Mouse (Mus musculus): ENCODE results near the gene Sorcs2.

The Sorcs2 gene

GRCm38 (mm10) chr5:36397837-36398282 lies at the start of gene Sorcs2:
Sorcs2 (minus strand) TSS chr5:36398139.
- no peak for DNase-seq (ENCODE audit: low read depth)

GRCm38 (mm10) chr5:36446166-36446890 lies 48.4 kb upstream of the Sorcs2 start:
- no peak for DNase-seq (ENCODE audit: low read depth)

DNA sequence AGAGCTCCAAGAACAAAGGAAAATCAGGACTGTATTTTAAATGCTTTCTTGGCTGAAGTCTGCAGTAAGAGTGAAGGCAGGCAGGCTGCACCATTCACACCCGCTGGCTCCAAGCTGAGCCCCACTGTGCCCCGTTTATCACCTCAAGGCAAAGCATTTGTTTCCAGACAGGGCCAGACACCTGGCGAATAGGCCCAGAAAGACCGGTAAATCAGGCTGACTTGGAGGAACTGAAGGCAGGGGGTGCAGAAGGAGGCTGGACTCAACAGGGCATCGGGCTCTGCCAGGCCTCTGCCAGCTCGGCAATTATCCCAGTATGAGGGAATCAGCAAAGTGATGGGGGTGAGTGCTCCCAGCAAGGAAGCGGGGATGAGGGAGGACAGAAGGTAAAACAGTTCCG lies 47.1 kb upstream of the Sorcs2 start:
- no peak for DNase-seq (ENCODE audit: low read depth)

DNA sequence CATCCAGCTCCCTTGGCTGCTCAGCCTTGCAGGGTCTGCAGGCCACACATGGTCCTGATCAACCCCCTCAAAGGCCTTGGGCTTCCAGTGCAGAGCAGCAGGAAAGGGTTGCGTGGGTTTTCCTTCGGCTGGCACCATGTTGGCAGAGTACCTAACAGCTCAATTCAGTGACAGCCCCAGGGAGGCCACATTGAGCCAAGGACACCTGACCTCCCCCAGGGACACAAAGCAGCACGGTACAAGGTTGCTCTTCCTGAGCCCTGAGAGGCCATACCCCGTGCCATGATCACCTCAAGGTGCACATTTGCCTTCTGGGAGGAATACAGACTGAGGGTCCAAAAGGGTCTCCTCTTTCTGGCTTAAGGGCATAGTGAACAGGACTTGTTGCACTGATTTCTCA lies 46.7 kb upstream of the Sorcs2 start:
- no peak for DNase-seq (ENCODE audit: low read depth)

- no peak for DNase-seq (ENCODE audit: low read depth)
Measured at GRCm38 (mm10) chr5:36440741-36441140, 42.8 kb upstream of the Sorcs2 start.

- no peak for DNase-seq (ENCODE audit: low read depth)
Measured at GRCm38 (mm10) chr5:36436858-36437257, 38.9 kb upstream of the Sorcs2 start.

DNA sequence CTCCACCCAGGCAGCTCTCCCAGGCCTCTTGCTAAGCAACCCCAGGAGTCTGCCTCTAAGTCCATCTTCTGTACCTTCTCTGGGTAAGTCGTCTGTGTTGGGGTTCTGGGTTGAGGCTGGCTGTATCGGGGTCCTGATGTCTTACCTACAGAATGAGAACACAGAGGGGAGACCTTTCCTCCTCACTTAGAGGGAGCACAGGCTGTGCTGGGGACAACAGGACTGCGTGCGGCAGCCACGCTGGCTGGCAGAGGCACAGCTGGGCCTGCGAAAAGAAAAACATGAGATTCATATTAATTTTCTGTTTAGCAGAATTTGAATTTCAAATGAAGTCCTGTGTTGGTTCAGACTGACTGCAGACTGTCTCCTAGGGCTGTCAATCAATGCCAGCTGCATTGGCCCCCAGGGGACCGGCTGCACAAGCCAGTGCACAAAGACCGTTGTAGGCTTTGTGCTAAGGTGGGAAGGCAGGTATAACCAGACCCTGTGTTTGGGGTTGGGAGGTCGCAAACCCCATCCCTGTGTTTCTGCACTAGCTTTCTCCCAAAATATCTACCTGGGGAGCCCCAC lies 36.5 kb upstream of the Sorcs2 start:
- DNase-seq (ENCODE audit: low read depth): no peak

GRCm38 (mm10) chr5:36431711-36432110 lies 33.8 kb upstream of the Sorcs2 start:
- no peak for DNase-seq (ENCODE audit: low read depth)

GRCm38 (mm10) chr5:36429551-36429950 lies 31.6 kb upstream of the Sorcs2 start:
- no peak for DNase-seq (ENCODE audit: low read depth)

- no peak for DNase-seq (ENCODE audit: low read depth)
Measured at GRCm38 (mm10) chr5:36427831-36428230, 29.9 kb upstream of the Sorcs2 start.

DNA sequence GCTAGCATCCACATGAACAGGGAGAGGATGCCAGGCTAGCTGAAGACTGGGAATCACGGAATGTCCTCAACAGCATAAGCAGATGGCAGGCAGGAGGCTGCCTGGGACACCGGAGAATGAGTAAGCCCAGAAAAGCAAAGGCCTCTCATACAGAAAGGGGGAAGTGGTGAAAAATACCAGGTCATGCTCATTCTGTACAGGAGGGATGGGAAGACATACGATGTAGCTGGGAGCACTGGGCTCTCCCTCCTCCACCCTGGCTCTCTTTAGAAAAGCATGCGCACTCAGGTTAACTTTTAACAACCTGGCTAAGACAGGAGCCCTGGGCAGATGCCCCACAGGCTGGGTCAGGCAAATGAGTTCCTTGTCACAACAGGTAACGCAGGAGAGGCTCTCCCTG lies 28.5 kb upstream of the Sorcs2 start:
- no peak for DNase-seq (ENCODE audit: low read depth)

DNA sequence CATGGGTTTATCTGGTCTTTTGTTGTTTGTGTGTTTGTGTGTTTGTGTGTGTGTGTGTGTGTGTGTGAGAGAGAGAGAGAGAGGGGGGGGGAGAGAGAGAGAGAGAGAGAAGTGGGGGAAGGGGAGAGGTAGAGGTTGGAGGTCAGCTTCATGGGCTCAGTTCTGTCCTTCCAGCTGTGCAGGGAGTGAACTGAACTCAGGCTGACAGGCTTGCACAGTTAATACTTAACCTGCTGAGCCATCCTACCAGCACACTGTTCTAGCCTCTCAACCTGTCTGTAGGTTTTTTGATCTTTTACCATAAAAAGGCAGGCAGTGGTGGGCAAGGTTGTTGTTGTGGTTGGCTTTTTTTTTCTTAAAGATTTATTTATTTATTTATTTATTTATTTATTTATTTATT lies 26.7 kb upstream of the Sorcs2 start:
- no peak for DNase-seq (ENCODE audit: low read depth)

DNA sequence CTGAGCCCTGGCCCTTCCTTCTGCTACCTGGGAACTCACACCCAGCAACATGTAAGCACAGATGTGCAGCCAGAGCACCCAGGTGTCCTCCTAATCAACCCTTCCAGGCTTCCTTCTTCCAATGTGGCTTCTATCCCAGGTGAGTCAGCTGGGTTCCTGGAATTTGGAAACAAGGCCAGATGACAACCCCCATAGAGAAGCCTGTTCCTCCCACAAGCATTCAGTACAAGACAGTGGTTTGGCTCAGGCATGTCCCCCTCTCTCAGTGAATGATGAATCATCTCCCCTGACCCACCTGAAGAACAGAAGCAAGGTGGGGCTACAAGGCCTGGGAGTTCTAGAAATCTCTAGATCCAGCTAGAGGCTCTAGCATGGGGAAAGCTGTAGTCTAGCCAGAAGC lies 24.8 kb upstream of the Sorcs2 start:
- DNase-seq (ENCODE audit: low read depth): no peak

GRCm38 (mm10) chr5:36419861-36420260 lies 21.9 kb upstream of the Sorcs2 start:
- DNase-seq (ENCODE audit: low read depth): no peak

- no peak for DNase-seq (ENCODE audit: low read depth)
Measured at GRCm38 (mm10) chr5:36414712-36415331, 16.9 kb upstream of the Sorcs2 start.

DNA sequence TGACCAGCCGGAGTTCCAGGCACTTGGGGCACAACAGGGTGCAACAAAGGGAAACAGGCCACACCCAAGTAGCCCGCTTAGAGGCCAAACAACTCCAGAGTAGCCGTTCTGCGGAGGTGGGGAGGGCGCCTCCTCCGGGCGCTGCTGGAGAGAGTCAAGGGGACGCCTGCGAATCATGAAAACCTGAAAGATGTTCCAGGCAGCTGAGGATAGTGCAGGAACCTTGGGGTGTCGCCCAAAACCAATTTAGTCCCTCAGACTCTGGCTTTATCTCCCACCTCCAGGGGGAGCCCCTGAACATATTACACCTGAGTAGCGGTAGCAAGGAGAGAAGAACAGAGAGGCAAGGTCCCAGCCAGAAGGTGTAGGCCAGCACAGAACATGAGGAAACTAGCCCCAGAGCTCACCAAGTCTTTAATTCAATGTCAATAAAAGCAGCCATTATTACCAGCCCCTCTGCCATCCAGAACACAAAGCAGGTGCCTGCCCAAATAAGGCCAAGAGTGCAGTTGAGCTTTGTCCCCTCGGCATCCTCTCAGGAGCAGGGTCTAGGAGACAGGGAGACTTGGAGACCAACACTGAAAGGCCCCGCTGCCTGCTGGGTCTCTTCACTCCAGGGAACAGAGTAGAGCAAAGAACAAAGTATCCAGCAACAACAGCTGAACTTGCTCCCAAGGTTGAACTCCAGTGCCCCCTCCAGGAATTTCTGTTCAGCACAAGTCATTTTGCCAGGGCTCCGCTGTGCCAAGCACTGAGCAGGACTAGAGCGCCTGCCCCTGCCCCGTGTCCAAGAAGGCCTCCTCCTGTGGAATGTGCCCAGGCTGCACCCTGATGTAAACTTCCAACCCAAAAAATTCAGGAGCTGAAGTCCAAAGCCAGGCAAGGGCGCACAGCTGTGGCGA lies 775 bp upstream of the Sorcs2 start:
- no peak for DNase-seq (ENCODE audit: low read depth)

DNA sequence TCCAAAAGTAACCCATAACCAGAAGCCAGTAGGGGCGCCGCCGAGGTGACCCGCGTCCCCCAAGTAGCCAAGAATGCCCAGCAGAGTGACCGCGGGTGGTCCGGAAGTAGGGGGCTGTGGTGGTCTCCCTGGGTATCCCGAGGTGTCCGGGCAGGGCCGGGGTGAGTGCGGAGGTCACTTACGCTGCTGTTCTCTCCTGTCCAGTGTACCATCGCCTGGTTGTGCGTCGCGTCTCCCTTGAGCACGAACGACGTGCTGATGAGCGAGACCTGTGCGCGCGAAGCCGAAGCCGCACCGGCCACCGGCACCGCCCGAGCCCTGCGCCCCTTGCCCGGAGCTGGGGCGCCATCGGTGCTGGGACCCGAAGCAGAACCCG lies 567 bp downstream of the Sorcs2 start:
- no peak for DNase-seq (ENCODE audit: low read depth)

DNA sequence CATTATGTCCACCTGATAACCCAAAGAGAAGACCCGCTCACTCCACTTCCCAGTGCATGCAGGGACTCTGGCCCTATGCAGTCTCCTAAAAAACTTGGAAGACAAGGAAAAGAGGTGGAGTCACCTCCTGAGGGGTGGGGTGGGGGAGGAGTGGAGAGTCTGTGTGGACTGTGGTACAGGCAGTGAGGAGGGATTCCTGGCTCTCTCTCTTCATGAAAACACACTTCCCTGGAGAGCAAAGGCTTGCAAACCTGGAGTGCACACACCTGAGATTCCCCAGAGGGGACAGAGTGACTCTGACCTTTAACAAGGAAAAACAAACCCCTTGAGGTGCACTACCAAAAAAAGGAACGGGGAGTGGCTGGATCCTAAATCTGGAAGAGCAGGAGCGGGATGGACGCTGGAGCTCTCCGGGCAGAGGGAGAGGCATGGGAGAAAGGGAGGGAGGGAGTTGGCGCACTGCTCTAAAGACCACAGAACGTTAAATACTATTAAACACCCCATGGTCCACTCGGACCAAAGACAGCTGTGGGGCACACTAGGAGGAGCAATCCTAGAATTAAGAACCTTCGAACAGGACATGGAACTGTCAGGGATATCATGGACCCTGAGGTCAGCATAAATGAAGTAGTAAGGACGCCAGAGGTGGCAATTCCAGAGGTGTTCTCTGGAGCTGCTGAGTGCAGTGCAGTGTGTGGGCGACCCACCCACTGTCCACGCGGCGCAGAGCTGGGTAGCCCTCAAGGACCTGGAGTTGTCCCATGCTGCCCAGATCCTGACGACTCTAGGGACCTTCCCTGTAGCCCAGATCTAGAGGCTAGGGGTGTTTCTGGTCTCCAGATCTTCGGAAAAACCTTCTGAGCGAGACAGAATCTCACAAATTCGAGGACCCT lies 1.2 kb downstream of the Sorcs2 start:
- no peak for DNase-seq (ENCODE audit: low read depth)

DNA sequence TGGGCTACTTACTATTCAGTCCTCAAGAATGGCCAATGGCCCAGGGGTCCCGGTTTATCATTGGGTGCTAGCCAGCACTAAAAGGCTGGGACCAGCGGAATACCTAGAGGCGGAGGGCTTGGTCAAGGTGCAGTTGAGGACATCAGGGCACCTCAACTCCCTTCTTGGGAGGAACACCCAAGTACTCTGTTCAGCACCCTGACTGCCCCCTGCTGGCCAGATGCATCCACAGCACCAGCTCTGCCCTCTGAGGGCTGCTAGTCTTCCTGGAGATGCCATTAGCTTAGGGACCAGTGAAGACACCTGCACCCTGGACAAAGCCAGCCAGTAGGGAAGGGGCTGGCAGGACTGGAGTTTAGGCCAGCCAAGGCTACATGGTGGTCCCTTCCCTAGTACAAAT lies 1.9 kb downstream of the Sorcs2 start:
- DNase-seq (ENCODE audit: low read depth): peak; percentile 46

DNA sequence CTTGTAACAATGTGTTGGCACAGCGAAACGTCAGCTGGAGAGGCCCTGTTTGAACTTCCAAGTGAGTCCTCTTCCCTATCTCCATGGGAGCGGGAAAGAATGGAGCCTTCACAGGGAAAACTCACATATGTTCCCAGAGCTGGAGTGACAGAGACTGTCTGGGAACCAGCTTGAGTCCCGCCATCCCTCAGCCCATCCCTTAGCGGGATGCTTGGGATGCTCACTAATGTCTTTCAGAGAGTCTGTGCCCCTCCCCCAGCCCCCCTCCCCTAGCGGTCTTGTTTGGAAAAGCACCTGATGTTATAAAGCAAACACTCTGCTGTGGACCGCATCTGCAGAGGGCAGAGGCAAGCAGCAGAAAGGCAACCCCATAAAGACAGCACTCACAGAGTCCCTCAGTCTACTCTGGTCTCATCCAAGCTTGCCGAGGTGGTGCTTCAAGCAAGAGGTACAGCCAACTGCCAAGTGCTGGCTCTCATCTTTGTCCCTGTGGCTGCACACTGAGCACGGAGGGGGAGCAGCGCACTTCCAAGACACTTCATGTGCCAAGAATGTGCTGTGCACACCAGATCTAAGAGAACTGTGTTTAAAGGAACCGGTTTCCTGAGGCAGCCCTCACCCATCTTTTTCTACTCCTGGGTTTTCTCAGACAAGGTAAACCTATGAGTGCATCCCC lies 3.0 kb downstream of the Sorcs2 start:
- no peak for DNase-seq (ENCODE audit: low read depth)

DNA sequence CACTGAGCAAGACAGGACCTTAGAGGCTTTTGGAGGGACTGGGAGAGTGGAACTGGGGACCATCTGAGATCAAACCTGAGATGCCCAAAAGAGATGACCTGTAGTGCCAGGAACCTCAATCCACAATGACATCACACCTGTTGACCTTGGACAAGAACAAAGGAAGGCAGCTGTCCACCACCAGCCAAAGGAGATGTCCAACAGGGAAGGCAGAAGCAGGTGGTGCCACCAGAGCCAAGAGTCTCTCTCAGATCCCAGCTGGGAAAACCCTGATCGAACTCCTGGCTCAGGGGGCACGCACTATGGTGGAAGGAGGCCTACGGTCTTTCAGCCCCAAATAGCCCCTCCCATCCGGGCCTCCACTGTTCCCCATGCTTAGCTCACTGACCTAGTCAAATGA lies 6.2 kb downstream of the Sorcs2 start:
- no peak for DNase-seq (ENCODE audit: low read depth)
